Mouse (Mus musculus) kidney, embryonic 15.5 days (tissue): ENCODE measurements around the gene Itpripl2. TPM values are rescaled to one million over a fixed set of nuclear protein-coding genes. Genes with fewer than 3 reads are reported as not detected.

Source experiments
- ATAC-seq: fragments of 200-750 bp; cut with Nextera tagmentation; replicated peaks from 2 replicates; pipeline ENCODE4 v1.8.0; 2017; ENCODE audit warnings: moderate TSS enrichment; ENCODE audit not compliant: low FRiP score
- H3K27ac ChIP-seq: fragments of 300-500 bp; sonication (generic); 2 replicates; pipeline ENCODE4 v1.5.1; 2015; ENCODE audit warnings: mild to moderate bottlenecking, inconsistent platforms
- H3K27me3 ChIP-seq: fragments of 300-500 bp; sonication (generic); 2 replicates; pipeline ENCODE4 v1.6.1; 2015; ENCODE audit warnings: inconsistent platforms
- H3K36me3 ChIP-seq: fragments of 300-500 bp; sonication (generic); 2 replicates; pipeline ENCODE4 v1.6.1; 2015; ENCODE audit warnings: inconsistent platforms
- H3K4me1 ChIP-seq: fragments of 300-500 bp; sonication (generic); 2 replicates; pipeline ENCODE4 v1.6.1; 2015; ENCODE audit warnings: inconsistent platforms
- H3K4me2 ChIP-seq: fragments of 300-500 bp; sonication (generic); 2 replicates; pipeline ENCODE4 v1.6.1; 2015; ENCODE audit warnings: moderate library complexity, mild to moderate bottlenecking, inconsistent platforms
- H3K4me3 ChIP-seq: fragments of 300-500 bp; sonication (generic); replicated peaks from 2 replicates; pipeline ENCODE4 v1.5.1; 2015; ENCODE audit warnings: mild to moderate bottlenecking, inconsistent platforms
- H3K9ac ChIP-seq: fragments of 300-500 bp; sonication (generic); 2 replicates; pipeline ENCODE4 v1.6.1; 2015; ENCODE audit warnings: mild to moderate bottlenecking, inconsistent platforms
- H3K9me3 ChIP-seq: fragments of 300-500 bp; sonication (generic); replicated peaks from 2 replicates; pipeline ENCODE4 v1.6.1; 2016; ENCODE audit warnings: inconsistent platforms
- WGBS: fragments of 180-500 bp; shearing (Covaris S2); methylation state at CpG from one replicate; pipeline ENCODE4 v1.1.7; 2015; ENCODE audit warnings: mixed read lengths; 5-methylcytosine and 5-hydroxymethylcytosine counted together
- polyA plus RNA-seq: library from polyadenylated mRNA; unstranded; fragments of >200 nt; fragmentation: Nextera tagmentation; extraction: Ambion mirVana; gene quantifications from 2 replicates; pipeline ENCODE4 v1.2.1, GENCODE M21; 2015

Gene Itpripl2
- polyA plus RNA-seq, 1 experiment from 2014 or later = 4.6 TPM

- Histone ChIP-seq H3K36me3 (no peaks in the 10 kb centered on the region), H3K4me3 (no peak overlapping the region), H3K4me2 (no peak overlapping the region), H3K9me3 (no peaks in the 10 kb centered on the region), H3K4me1 (peaks cover 4% of the 10 kb centered on the region; the same call in 1 of the 2 replicates), H3K27me3 (peaks cover 10% of the 10 kb centered on the region), H3K27ac (no peak overlapping the region), H3K9ac (no peak overlapping the region)
- 68% methylated on average over 4 of the region's 4 CpGs for WGBS
- no peak for ATAC-seq
Measured at GRCm38 (mm10) chr7:118453722-118454121, 38.1 kb downstream of the Itpripl2 start.

- Histone ChIP-seq H3K27me3 (peaks cover 15% of the 10 kb centered on the region), H3K4me2 (no peak overlapping the region), H3K4me1 (peaks cover 10% of the 10 kb centered on the region), H3K27ac (no peak overlapping the region), H3K9ac (no peak overlapping the region), H3K36me3 (no peaks in the 10 kb centered on the region), H3K4me3 (no peak overlapping the region), H3K9me3 (no peaks in the 10 kb centered on the region)
- WGBS = 12% methylated on average over 2 of the region's 2 CpGs
- no peak for ATAC-seq
Measured at GRCm38 (mm10) chr7:118452940-118453339, 38.8 kb downstream of the Itpripl2 start.

GRCm38 (mm10) chr7:118448134-118448967 is 43.4 kb downstream of the Itpripl2 start, which contains the start of gene Syt17:
TSS of gene Syt17 (minus strand) at chr7:118448222.
- peak; percentile 73 for ATAC-seq
- no peaks in the 10 kb centered on the region for H3K9me3 ChIP-seq
- under 1% methylated on average over 57 of the region's 58 CpGs for WGBS
- peaks cover 28% of the 10 kb centered on the region for H3K4me1 ChIP-seq
- H3K9ac ChIP-seq = peak within 1 kb of the TSS; percentile 53
- H3K27me3 ChIP-seq = peaks cover 39% of the 10 kb centered on the region
- no peaks in the 10 kb centered on the region for H3K36me3 ChIP-seq
- peak within 1 kb of the TSS; percentile 58 for H3K4me3 ChIP-seq
- peak within 1 kb of the TSS; percentile 6 for H3K27ac ChIP-seq
- H3K4me2 ChIP-seq = peak within 1 kb of the TSS; percentile 86

- Histone ChIP-seq H3K9ac (peak overlapping the region; percentile 53), H3K4me1 (peaks cover 30% of the 10 kb centered on the region), H3K9me3 (no peaks in the 10 kb centered on the region), H3K36me3 (no peaks in the 10 kb centered on the region), H3K4me2 (peak overlapping the region; percentile 86), H3K4me3 (peak overlapping the region; percentile 58), H3K27ac (peak overlapping the region; percentile 6), H3K27me3 (peaks cover 41% of the 10 kb centered on the region)
- under 1% methylated on average over 65 of the region's 65 CpGs for WGBS
- peak; percentile 70 for ATAC-seq
Measured at GRCm38 (mm10) chr7:118447291-118448133, 44.3 kb downstream of the Itpripl2 start.

GRCm38 (mm10) chr7:118443895-118444485 is 47.8 kb downstream of the Itpripl2 start:
- 30% methylated on average over 7 of the region's 7 CpGs for WGBS
- H3K27me3 ChIP-seq = peaks cover 41% of the 10 kb centered on the region
- ATAC-seq = no peak
- H3K27ac ChIP-seq = no peak overlapping the region
- H3K36me3 ChIP-seq = no peaks in the 10 kb centered on the region
- H3K4me2 ChIP-seq = no peak overlapping the region
- peaks cover 29% of the 10 kb centered on the region for H3K4me1 ChIP-seq
- H3K9me3 ChIP-seq = no peaks in the 10 kb centered on the region
- H3K9ac ChIP-seq = no peak overlapping the region
- no peak overlapping the region for H3K4me3 ChIP-seq

GRCm38 (mm10) chr7:118443371-118443770 is 48.4 kb downstream of the Itpripl2 start:
- 5% methylated on average over 9 of the region's 9 CpGs for WGBS
- ATAC-seq = no peak
- Histone ChIP-seq H3K4me3 (no peak overlapping the region), H3K27me3 (peaks cover 38% of the 10 kb centered on the region), H3K36me3 (no peaks in the 10 kb centered on the region), H3K4me1 (peaks cover 24% of the 10 kb centered on the region), H3K27ac (no peak overlapping the region), H3K9me3 (no peaks in the 10 kb centered on the region), H3K4me2 (peak overlapping the region; percentile 27; the same call in 1 of the 2 replicates), H3K9ac (no peak overlapping the region)

GRCm38 (mm10) chr7:118441535-118441934 is 50.2 kb downstream of the Itpripl2 start:
- Histone ChIP-seq H3K4me2 (no peak overlapping the region), H3K4me1 (peaks cover 7% of the 10 kb centered on the region), H3K9ac (no peak overlapping the region), H3K36me3 (no peaks in the 10 kb centered on the region), H3K27ac (no peak overlapping the region), H3K27me3 (peaks cover 22% of the 10 kb centered on the region; the same call in 1 of the 2 replicates), H3K4me3 (no peak overlapping the region), H3K9me3 (no peaks in the 10 kb centered on the region)
- WGBS = 86% methylated on average over 6 of the region's 6 CpGs
- ATAC-seq = no peak

GRCm38 (mm10) chr7:118437101-118437802 is 54.5 kb downstream of the Itpripl2 start:
- H3K27ac ChIP-seq = no peak overlapping the region
- H3K27me3 ChIP-seq = no peaks in the 10 kb centered on the region
- no peak overlapping the region for H3K4me2 ChIP-seq
- no peak overlapping the region for H3K9ac ChIP-seq
- no peaks in the 10 kb centered on the region for H3K36me3 ChIP-seq
- WGBS = 58% methylated on average over 7 of the region's 7 CpGs
- no peaks in the 10 kb centered on the region for H3K9me3 ChIP-seq
- no peak for ATAC-seq
- no peak overlapping the region for H3K4me3 ChIP-seq
- no peaks in the 10 kb centered on the region for H3K4me1 ChIP-seq

Other genes starting within 250 kb of the Itpripl2 start
- 17.3 and 19.0 TPM in 2 replicates for gene Smg1, start 248.3 kb downstream of the Itpripl2 start, polyA plus RNA-seq
- 10.3 and 11.6 TPM in 2 replicates for gene Syt17, start 43.8 kb downstream of the Itpripl2 start, polyA plus RNA-seq
- 136 and 137 TPM in 2 replicates for gene Coq7, start 41.4 kb upstream of the Itpripl2 start, polyA plus RNA-seq
- 1.9 and 2.3 TPM in 2 replicates for gene Tmc7, start 92.8 kb upstream of the Itpripl2 start, polyA plus RNA-seq
- 0.13 and 0.37 TPM in 2 replicates for gene Tmc5, start 105.3 kb upstream of the Itpripl2 start, polyA plus RNA-seq
- 87.5 and 96.9 TPM in 2 replicates for gene Gde1, start 213.8 kb upstream of the Itpripl2 start, polyA plus RNA-seq
- 20.9 and 21.1 TPM in 2 replicates for gene Ccp110, start 220.6 kb upstream of the Itpripl2 start, polyA plus RNA-seq
- gene Vps35l, start 248.3 kb upstream of the Itpripl2 start, polyA plus RNA-seq = 66.1 and 72.0 TPM in 2 replicates